Mouse (Mus musculus) layer of hippocampus, adult 9-11 months (tissue): ENCODE measurements around the gene Rhot2.

Experiments used
- DNase-seq: peaks from one replicate; pipeline ENCODE4 v3.0.0; 2022

Gene Rhot2

GRCm38 (mm10) chr17:25844396-25844901 is at the start of gene Rhot2:
Rhot2 (minus strand) TSS chr17:25844851.
- peak; percentile 97 for DNase-seq

- DNase-seq = no peak
Observed at GRCm38 (mm10) chr17:25893975-25894617, 49.4 kb upstream of the Rhot2 start.

- no peak for DNase-seq
Observed at GRCm38 (mm10) chr17:25888837-25889236, 44.2 kb upstream of the Rhot2 start.

- DNase-seq = no peak
Observed at GRCm38 (mm10) chr17:25887467-25887866, 42.8 kb upstream of the Rhot2 start.

- no peak for DNase-seq
Observed at GRCm38 (mm10) chr17:25886806-25887205, 42.2 kb upstream of the Rhot2 start.

- no peak for DNase-seq
Observed at GRCm38 (mm10) chr17:25885636-25886035, 41.0 kb upstream of the Rhot2 start.

GRCm38 (mm10) chr17:25883824-25884223 is 39.2 kb upstream of the Rhot2 start:
- no peak for DNase-seq

GRCm38 (mm10) chr17:25883268-25883667 is 38.6 kb upstream of the Rhot2 start:
- DNase-seq = no peak

GRCm38 (mm10) chr17:25882306-25882705 is 37.7 kb upstream of the Rhot2 start:
- no peak for DNase-seq

- DNase-seq = no peak
Observed at GRCm38 (mm10) chr17:25881691-25882090, 37.0 kb upstream of the Rhot2 start.

GRCm38 (mm10) chr17:25880913-25881641 is 36.4 kb upstream of the Rhot2 start:
- DNase-seq = no peak

GRCm38 (mm10) chr17:25880196-25880910 is 35.7 kb upstream of the Rhot2 start, which contains the start of gene Wfikkn1:
Wfikkn1 (minus strand) TSS chr17:25880858.
- DNase-seq = no peak

GRCm38 (mm10) chr17:25879750-25880149 is 35.1 kb upstream of the Rhot2 start:
- no peak for DNase-seq

- no peak for DNase-seq
Observed at GRCm38 (mm10) chr17:25879261-25879660, 34.6 kb upstream of the Rhot2 start.

- DNase-seq = no peak
Observed at GRCm38 (mm10) chr17:25878611-25879180, 34.0 kb upstream of the Rhot2 start.

GRCm38 (mm10) chr17:25877741-25878610 is 33.3 kb upstream of the Rhot2 start:
- DNase-seq = no peak

GRCm38 (mm10) chr17:25877025-25877424 is 32.4 kb upstream of the Rhot2 start:
- DNase-seq = no peak

GRCm38 (mm10) chr17:25876347-25876915 is 31.8 kb upstream of the Rhot2 start:
- DNase-seq = no peak

GRCm38 (mm10) chr17:25875171-25876136 is 30.8 kb upstream of the Rhot2 start:
- DNase-seq = peak; percentile 93

GRCm38 (mm10) chr17:25874721-25875170 is 30.1 kb upstream of the Rhot2 start, which contains the start of gene Mettl26:
Mettl26 (plus strand) TSS chr17:25875074.
- peak; percentile 95 for DNase-seq
